Mouse (Mus musculus): ENCODE measurements around the gene Aqp8.

Aqp8 gene

DNA sequence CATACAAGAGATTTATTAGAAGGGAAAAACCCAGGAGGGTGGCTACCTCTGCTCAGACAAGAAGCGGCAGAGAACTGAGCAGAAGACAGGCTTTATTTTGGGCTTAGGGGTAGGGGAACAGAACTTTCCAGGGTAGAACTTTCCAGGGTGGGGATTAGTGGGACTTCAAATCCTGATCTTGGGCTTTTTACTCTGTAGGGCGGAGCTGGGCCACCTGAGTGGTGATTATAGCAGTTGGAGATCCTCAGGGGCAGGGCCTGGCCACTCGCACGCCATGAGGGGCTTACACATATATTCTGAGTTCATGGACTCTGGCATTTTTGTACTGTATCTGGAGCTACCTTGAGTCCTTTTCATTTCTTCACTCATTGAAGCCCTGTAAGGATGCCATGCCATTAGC is 775 bp upstream of the Aqp8 start:
- in situ Hi-C loops (cut with MboI; ENCODE audit: low pct_unique_long_range_greater_than_20kb in 1 of 2, low sequenced_read_pairs in 2 of 2, unreplicated experiment in 1 of 2): loop anchor here (5.0 to 25.0 kb wide), 2 partner anchors 254 to 424 kb away; no protein-coding TSS in a partner anchor

DNA sequence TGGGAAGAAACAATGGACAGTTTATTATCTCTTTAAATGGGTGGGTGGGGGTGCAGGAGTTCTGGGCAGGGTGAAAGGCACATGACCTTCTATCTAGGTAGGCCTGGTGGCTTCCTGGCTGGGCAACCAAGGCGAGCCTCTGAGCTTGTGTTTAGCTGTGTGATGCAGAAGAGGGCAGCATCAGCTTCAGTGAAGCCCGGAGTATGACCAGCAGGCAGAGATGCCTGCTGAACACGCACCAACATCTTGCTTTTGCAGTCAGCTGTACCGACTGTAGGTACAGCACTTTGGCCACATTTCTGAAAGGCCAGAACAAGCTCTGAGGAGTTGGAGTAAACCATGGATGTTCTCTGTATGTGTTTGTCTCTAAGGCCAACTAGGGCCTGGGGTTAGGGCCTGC is 1.5 kb downstream of the Aqp8 start:
- in situ Hi-C loops (cut with MboI; ENCODE audit: low pct_unique_long_range_greater_than_20kb in 1 of 2, low sequenced_read_pairs in 2 of 2, unreplicated experiment in 1 of 2): loop anchor here (5.0 to 25.0 kb wide), 2 partner anchors 256 to 426 kb away; no protein-coding TSS in a partner anchor

DNA sequence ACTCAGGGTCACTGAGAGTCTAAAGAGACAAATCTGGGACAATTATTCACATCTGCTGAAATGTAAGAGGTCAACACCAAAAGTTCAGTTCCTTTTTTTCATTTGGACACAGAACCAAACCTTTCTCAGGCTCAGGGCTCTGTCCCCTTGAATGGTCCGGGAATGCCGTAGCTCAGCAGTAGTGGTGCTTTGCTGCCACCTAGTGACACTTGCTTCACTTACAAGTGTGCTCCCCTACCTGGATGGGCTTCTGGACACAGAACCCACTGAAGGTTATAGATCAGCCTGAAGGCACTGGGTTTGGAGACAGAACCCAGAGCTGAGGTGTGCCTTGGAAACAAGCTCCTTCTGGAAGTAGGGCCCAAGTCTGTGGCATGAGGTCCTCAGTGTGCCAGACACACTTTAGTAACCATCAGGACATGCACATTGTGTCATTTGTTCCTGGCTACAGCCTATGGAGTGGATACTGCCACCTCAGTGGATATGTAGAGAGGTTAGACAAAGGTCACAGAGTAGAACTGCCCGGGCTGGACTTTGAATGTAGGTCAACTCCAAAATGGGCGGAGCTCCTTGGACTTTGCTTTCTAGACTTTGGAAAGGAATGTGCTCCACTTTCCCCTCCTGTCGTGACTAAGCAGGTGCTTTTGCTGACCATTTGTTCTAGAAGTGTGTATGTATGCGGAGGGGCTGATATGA is 3.7 kb downstream of the Aqp8 start:
- in situ Hi-C loops (cut with MboI; ENCODE audit: low pct_unique_long_range_greater_than_20kb in 1 of 2, low sequenced_read_pairs in 2 of 2, unreplicated experiment in 1 of 2): loop anchor here (5.0 to 25.0 kb wide), 2 partner anchors 259 to 429 kb away; no protein-coding TSS in a partner anchor

DNA sequence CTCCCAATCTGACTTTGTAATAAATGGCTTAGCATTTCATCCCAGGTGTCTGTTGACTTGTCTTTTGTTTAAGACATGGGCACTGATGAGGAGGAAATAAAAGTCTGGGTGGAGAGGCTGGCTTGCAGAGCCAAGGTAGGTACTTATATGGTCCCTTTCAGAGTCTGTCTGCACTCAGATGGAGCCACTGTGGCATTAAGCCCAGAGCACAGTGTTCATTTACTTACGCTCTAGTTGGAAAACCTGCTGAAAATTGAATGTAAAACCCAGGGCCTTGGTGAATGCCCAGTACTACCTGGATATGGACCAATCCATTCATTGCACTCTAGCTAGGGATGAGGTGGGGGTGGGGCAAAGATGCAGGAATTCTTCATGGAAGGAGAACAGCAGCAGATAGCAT is 5.9 kb downstream of the Aqp8 start:
- in situ Hi-C loops (cut with MboI; ENCODE audit: low pct_unique_long_range_greater_than_20kb in 1 of 2, low sequenced_read_pairs in 2 of 2, unreplicated experiment in 1 of 2): loop anchor here (5.0 to 25.0 kb wide), 2 partner anchors 261 to 431 kb away; no protein-coding TSS in a partner anchor

DNA sequence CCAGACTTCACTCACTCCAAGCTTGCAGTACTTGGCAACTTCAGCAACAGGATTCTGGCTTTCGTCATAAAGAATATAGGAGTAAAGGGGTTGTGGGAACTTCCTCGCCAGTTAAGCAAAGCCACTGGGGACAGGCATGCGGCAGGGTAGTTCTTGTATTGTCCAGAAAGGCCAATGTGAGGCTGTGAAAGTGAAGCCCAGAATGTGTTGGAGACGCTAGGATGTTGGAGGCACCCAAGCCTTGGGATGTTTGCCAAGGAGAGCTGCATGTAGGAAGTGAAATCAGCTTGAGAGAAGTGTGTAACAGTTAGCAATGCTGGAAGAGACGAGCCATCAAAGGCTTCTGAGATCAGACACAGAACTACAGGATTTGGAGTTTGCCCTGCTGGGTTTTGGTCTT is 25.6 kb downstream of the Aqp8 start:
- in situ Hi-C loops (cut with MboI; ENCODE audit: low pct_unique_long_range_greater_than_20kb in 1 of 2, low sequenced_read_pairs in 2 of 2, unreplicated experiment in 1 of 2): no loop called here

DNA sequence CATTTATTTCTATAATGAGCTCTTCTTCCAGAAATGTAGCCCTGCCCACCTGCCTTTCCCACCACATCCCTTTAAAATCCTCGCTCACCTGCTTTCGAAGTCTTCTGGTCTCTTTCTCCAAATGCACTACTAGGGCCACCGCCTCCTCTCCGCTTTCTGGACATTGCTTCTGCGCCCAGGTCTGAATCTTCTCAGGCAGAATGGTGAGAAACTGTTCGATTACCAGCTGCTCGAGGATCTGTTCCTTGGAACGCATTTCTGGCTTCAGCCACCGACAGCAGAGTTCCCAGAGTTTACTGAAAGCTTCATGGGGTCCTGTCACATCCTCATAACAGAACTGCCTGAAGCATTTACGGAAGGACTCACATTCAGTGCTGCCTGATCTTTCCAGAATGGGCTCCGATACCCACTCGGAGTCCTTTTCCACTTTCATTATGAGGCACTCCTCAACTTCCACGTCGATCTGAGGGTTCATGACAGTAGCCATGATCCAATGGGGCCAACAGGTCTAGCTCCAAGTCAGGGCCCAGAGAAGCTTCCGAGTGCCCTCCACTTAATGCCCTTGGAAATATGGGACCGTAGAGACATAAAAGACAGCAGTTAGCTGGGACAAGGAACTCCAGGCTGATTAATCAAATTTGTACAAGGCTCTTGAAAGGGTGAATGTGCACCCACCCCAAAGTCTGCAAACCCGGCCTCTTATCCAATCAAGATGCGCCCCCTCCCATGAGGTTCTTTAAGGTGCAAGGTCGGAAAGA is 37.6 kb downstream of the Aqp8 start:
- in situ Hi-C loops (cut with MboI; ENCODE audit: low pct_unique_long_range_greater_than_20kb in 1 of 2, low sequenced_read_pairs in 2 of 2, unreplicated experiment in 1 of 2): no loop called here

DNA sequence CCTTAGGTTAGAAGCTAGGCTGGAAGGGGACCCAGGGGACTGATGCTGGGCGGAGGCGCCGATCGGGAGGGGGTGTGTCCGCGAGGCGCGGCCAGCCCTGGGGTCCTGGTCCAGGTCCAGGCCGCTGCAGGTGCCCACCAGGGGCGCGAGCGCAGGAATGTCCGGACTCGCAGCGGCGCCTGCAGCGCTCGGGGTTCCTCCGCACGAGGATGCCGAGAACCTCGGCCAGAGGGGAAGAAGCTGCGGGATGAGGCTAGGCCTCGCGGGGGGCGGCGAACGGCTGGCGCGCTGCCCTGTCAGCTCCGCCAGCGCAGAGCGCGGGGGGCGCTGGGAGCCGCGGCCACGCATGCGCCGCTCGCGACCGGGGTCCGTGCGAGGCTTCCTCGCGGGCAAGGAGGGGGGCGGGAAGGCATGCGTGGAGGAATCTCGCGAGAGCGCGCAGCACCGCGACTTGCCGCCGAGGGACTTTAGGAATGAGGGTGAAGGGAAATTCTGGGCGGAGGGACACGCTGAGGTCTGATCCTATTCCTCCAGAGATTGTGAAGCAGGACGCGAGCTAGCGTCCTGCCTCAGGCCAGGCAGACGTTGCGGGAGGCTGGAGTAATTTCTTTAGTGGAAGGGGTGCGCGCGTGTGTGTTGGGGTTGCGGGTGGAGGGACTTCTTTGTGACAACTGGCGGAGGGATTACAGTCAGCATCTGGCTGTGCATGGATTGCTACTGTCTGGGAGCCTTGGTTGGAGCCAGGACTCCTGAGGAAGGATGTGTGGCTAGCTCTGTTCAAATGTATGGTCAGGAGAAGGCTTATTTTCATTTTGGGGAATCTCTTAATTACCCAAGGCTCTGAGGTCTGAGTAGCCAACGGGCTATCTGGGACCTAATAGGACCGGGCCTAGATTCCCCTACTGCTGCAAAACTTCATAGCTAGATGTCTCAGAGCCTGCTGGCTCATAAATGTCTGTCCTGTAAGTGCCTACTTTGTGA is 38.4 kb downstream of the Aqp8 start, which contains the start of gene Zkscan2:
Gene Zkscan2, minus strand, starts transcription at position 211 of the 981 bp plus-strand sequence.
- in situ Hi-C loops (cut with MboI; ENCODE audit: low pct_unique_long_range_greater_than_20kb in 1 of 2, low sequenced_read_pairs in 2 of 2, unreplicated experiment in 1 of 2): no loop called here

DNA sequence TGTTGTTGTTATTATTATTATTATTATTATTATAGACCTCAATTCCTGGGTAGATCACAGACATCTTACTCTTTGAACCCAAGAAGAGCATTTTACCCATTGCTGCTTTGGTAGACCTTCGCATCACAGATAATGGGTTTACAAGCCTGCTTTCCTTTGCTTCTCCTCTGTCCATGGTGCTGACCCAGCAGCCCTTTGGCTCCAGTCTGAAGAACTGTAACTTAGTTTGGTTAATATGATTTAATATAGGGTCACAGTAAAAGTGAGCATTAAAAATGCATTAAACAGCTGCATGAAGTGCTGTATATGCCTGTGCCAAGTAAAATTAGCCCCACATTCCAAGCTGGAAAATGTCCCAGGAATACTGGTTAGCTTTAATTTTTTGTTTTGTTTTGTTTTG is 41.3 kb downstream of the Aqp8 start:
- in situ Hi-C loops (cut with MboI; ENCODE audit: low pct_unique_long_range_greater_than_20kb in 1 of 2, low sequenced_read_pairs in 2 of 2, unreplicated experiment in 1 of 2): no loop called here

DNA sequence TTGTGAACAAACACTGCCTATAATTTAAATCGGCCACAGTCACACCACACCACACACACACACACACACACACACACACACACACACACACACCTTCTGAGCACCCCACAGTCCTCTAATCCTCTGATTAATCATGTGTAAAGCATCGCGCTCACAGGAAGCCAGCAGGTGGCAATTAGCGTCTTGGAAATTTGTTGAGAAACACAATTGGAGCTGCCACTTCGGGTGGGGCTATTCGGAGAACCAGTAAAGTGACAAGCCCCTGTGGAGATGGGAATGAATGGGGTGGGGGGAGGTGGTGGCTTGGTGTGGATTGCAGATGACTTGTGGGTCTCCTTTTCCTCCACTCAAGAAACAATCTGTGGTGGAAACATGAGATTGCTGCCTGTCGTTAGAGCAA is 45.9 kb downstream of the Aqp8 start:
- in situ Hi-C loops (cut with MboI; ENCODE audit: low pct_unique_long_range_greater_than_20kb in 1 of 2, low sequenced_read_pairs in 2 of 2, unreplicated experiment in 1 of 2): no loop called here

Data from mouse embryonic stem cell (cell line).